Mouse (Mus musculus) CH12.LX (cell line): Measurements from ENCODE around the gene Srgap3. TPM values are rescaled to one million over a fixed set of nuclear protein-coding genes. Genes with fewer than 3 reads are reported as not detected.

Source experiments
- DNase-seq: peaks from one replicate; pipeline ENCODE4 v3.0.0-alpha.2; 2013; ENCODE audit errors: extremely low read depth
- H3K27ac ChIP-seq: 2 replicates; pipeline ENCODE4 v1.5.1; 2012; ENCODE audit warnings: low read depth, mild to moderate bottlenecking, control low read depth, moderate library complexity; ENCODE audit not compliant: insufficient read depth
- H3K27me3 ChIP-seq: replicated peaks from 2 replicates; pipeline ENCODE3; 2012; ENCODE audit warnings: inconsistent platforms
- H3K36me3 ChIP-seq, 2 experiments: replicated peaks in 1 of 2; 2 replicates each; pipeline versions ENCODE3 to v1.6.1; 2012; ENCODE audit warnings: inconsistent platforms in 1 of 2, low read length in 1 of 2, mild to moderate bottlenecking in 1 of 2, mixed read lengths in 1 of 2, moderate library complexity in 1 of 2; ENCODE audit not compliant: control insufficient read depth in 1 of 2, insufficient read depth in 1 of 2
- H3K4me1 ChIP-seq, 2 experiments: 2 replicates each; pipeline ENCODE4 v1.6.1; 2012; ENCODE audit warnings: inconsistent platforms in 1 of 2, moderate library complexity in 1 of 2; ENCODE audit not compliant: insufficient read depth in 2 of 2, control insufficient read depth in 1 of 2
- H3K4me2 ChIP-seq: 2 replicates; pipeline ENCODE4 v1.6.1; 2012; ENCODE audit warnings: low read depth, mild to moderate bottlenecking, control low read depth; ENCODE audit not compliant: poor library complexity, insufficient read depth, severe bottlenecking
- H3K4me3 ChIP-seq, 3 experiments: fragments of 150-350 bp in 1 of 3; sonication (generic) in 1 of 3; replicated peaks in 1 of 3; 2 replicates each; pipeline versions ENCODE3 to v1.5.1; 2011 to 2012; ENCODE audit warnings: low read depth in 2 of 3, low read length in 2 of 3, mild to moderate bottlenecking in 2 of 3, moderate library complexity in 2 of 3, control low read depth in 1 of 3, improper control_type of control experiment in 1 of 3, inconsistent platforms in 1 of 3, mixed read lengths in 1 of 3; ENCODE audit not compliant: poor library complexity in 1 of 3
- H3K79me2 ChIP-seq: replicated peaks from 2 replicates; pipeline ENCODE4 v1.6.1; 2012; ENCODE audit warnings: mild to moderate bottlenecking, moderate library complexity; ENCODE audit not compliant: control insufficient read depth, poor library complexity, insufficient read depth, severe bottlenecking; ENCODE audit errors: extremely low read depth
- H3K9ac ChIP-seq: 2 replicates; pipeline ENCODE4 v1.6.1; 2012; ENCODE audit warnings: low read depth, mild to moderate bottlenecking, control low read depth, moderate library complexity; ENCODE audit not compliant: insufficient read depth
- H3K9me3 ChIP-seq: replicated peaks from 2 replicates; pipeline ENCODE3; 2012; ENCODE audit warnings: low read length, inconsistent platforms, mixed read lengths
- ELF1 ChIP-seq: IDR thresholded peaks from 2 replicates; pipeline ENCODE4 v1.6.1; 2014; ENCODE audit warnings: low read depth, mild to moderate bottlenecking, inconsistent platforms, low read length, improper control_type of control experiment
- EP300 ChIP-seq: IDR thresholded peaks from 2 replicates; pipeline ENCODE4 v1.6.1; 2011; ENCODE audit warnings: low read length, improper control_type of control experiment
- GABPA ChIP-seq: IDR thresholded peaks from 2 replicates; pipeline ENCODE4 v1.6.1; 2012; ENCODE audit warnings: low read depth, low read length, improper control_type of control experiment, inconsistent platforms; ENCODE audit not compliant: insufficient replicate concordance
- HCFC1 ChIP-seq: IDR thresholded peaks from 2 replicates; pipeline ENCODE4 v1.6.1; 2012; ENCODE audit warnings: low read depth, mild to moderate bottlenecking, inconsistent platforms, low read length, improper control_type of control experiment
- IRF4 ChIP-seq: IDR thresholded peaks from 2 replicates; pipeline ENCODE4 v1.6.1; 2014; ENCODE audit warnings: low read depth, mild to moderate bottlenecking, inconsistent platforms, low read length, improper control_type of control experiment
- JUN ChIP-seq: IDR thresholded peaks from 2 replicates; pipeline ENCODE4 v1.6.1; 2011; ENCODE audit warnings: low read depth, mild to moderate bottlenecking, low read length, improper control_type of control experiment, moderate library complexity; ENCODE audit not compliant: insufficient read depth
- MAFK ChIP-seq: IDR thresholded peaks from 2 replicates; pipeline ENCODE4 v1.6.1; 2011; ENCODE audit warnings: low read length, improper control_type of control experiment; ENCODE audit not compliant: insufficient replicate concordance
- MEF2A ChIP-seq: IDR thresholded peaks from 2 replicates; pipeline ENCODE4 v1.6.1; 2014; ENCODE audit warnings: low read depth, mild to moderate bottlenecking, inconsistent platforms, low read length, improper control_type of control experiment, borderline replicate concordance
- MYC ChIP-seq: IDR thresholded peaks from 2 replicates; pipeline ENCODE4 v1.6.1; 2011; ENCODE audit warnings: low read depth, mild to moderate bottlenecking, improper control_type of control experiment, low read length
- POLR2A ChIP-seq: IDR thresholded peaks from 2 replicates; pipeline ENCODE4 v1.6.1; 2011; ENCODE audit warnings: low read depth, mild to moderate bottlenecking, improper control_type of control experiment, low read length
- POLR2AphosphoS2 ChIP-seq: IDR thresholded peaks from 2 replicates; pipeline ENCODE4 v1.6.1; 2011; ENCODE audit warnings: low read depth, low read length, improper control_type of control experiment
- SIN3A ChIP-seq: IDR thresholded peaks from 2 replicates; pipeline ENCODE4 v1.6.1; 2012; ENCODE audit warnings: low read length, improper control_type of control experiment, inconsistent platforms
- UBTF ChIP-seq: IDR thresholded peaks from 2 replicates; pipeline ENCODE4 v1.6.1; 2012; ENCODE audit warnings: low read depth, mild to moderate bottlenecking, inconsistent platforms, low read length, improper control_type of control experiment, moderate library complexity
- USF1 ChIP-seq: IDR thresholded peaks from 2 replicates; pipeline ENCODE4 v1.6.1; 2014; ENCODE audit warnings: low read depth, mild to moderate bottlenecking, inconsistent platforms, low read length, improper control_type of control experiment
- ZC3H11A ChIP-seq: IDR thresholded peaks from 2 replicates; pipeline ENCODE4 v1.6.1; 2012; ENCODE audit warnings: low read depth, mild to moderate bottlenecking, inconsistent platforms, low read length, improper control_type of control experiment
- ZKSCAN1 ChIP-seq: IDR thresholded peaks from 2 replicates; pipeline ENCODE4 v1.6.1; 2012; ENCODE audit warnings: low read depth, inconsistent platforms, low read length, improper control_type of control experiment, borderline replicate concordance
- ZMIZ1 ChIP-seq: IDR thresholded peaks from 2 replicates; pipeline ENCODE4 v1.6.1; 2012; ENCODE audit warnings: low read depth, mild to moderate bottlenecking, inconsistent platforms, low read length, improper control_type of control experiment
- ZNF384 ChIP-seq: IDR thresholded peaks from 2 replicates; pipeline ENCODE4 v1.6.1; 2012; ENCODE audit warnings: low read depth, low read length, improper control_type of control experiment, inconsistent platforms
- dilution Hi-C: fragments of 300-500 bp; cut with MboI; formaldehyde crosslinking; loops from 2 replicates; pipeline ENCODE4 v1.14.3; 2020; ENCODE audit warnings: low sequenced_read_pairs; ENCODE audit not compliant: extremely low pct_unique_long_range_greater_than_20kb, extremely low pct_ligation_motif_present
- in situ Hi-C: fragments of 300-500 bp; cut with MboI; formaldehyde crosslinking; loops from 3 replicates; pipeline ENCODE4 v1.14.3; 2019; ENCODE audit warnings: low sequenced_read_pairs, low pct_ligation_motif_present, low pct_unique_long_range_greater_than_20kb, mixed read lengths
- polyA plus RNA-seq: library from polyadenylated mRNA; unstranded; fragments of >175 nt; gene quantifications from 2 replicates; pipeline ENCODE4 v1.2.1, GENCODE M21; 2012; ENCODE audit warnings: low read depth; ENCODE audit not compliant: insufficient read length
- total RNA-seq, 2 experiments: library from RNA; depleted of rRNA; stranded (reverse); fragments of 300-350 nt in 1 of 2; fragments of >200 nt in 1 of 2; gene quantifications; 2 replicates each; pipeline ENCODE4 v1.2.3; 2012 to 2014

Gene Srgap3
- total and polyA plus RNA-seq, 3 experiments: 1.5 to 4.5 (median 2.1) TPM

DNA sequence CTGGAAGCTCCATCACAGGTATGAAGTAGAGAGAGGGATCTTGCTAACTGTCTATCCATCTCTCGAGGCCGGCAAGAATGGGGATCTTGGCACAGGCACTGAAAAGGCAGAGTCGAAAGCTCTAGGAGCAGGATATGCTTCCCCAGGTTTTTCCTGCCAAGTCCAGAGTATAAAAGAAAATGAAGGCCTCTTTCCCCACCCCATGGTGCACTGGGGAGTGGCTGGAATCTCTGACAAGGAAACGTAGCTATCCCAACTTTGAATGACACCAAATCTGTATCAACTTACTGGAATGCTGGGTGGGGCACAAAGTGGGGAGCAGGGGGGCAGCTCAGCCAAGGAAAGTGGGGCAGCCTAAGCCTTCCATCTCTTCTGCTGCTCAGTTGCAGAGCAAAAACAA is 190.2 kb downstream of the Srgap3 start:
- H3K36me3 ChIP-seq: peaks cover 0 to 1% of the 10 kb centered on the region in 2 experiments
- in situ Hi-C loops: no loop called here
- H3K79me2 ChIP-seq: no peaks in the 10 kb centered on the region
- DNase-seq: no peak
- peaks cover 8 to 9% of the 10 kb centered on the region in 2 experiments for H3K4me1 ChIP-seq
- H3K27me3 ChIP-seq: no peaks in the 10 kb centered on the region
- H3K4me3 ChIP-seq: no peak overlapping the region
- no peaks in the 10 kb centered on the region for H3K9me3 ChIP-seq
- no peak overlapping the region for H3K4me2 ChIP-seq
- dilution Hi-C loops: no loop called here
- no peak overlapping the region for H3K27ac ChIP-seq
- no peak overlapping the region for H3K9ac ChIP-seq
- no peak for TF ChIP-seq ZKSCAN1
- TF ChIP-seq ZMIZ1: no peak
- no peak for TF ChIP-seq GABPA
- TF ChIP-seq MAFK: no peak
- TF ChIP-seq IRF4: no peak
- TF ChIP-seq EP300: no peak
- no peak for TF ChIP-seq UBTF
- TF ChIP-seq ELF1: no peak
- no peak for TF ChIP-seq ZNF384
- TF ChIP-seq USF1: no peak
- TF ChIP-seq POLR2AphosphoS2: no peak
- no peak for TF ChIP-seq POLR2A
- TF ChIP-seq HCFC1: no peak
- TF ChIP-seq MEF2A: no peak
- TF ChIP-seq JUN: no peak
- TF ChIP-seq MYC: no peak
- TF ChIP-seq SIN3A: no peak

DNA sequence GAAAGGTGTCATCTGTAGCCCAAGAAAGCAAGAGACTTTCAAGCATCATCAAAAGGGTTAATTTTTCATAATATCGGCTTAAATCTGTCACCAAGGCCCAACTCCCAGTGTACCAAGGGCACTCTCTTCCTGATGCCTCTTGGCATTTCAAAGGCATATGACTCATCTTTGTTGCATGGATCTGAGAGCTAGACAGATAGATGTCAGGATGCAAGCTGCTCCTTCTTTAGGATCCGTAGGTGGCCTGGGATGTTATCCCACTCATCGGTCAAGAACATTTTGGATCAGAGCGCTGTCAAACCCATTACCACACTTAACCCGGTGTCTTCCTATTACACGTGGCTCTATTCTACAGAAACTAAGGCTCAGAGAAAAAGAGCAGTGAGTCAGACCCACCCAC is 192.1 kb downstream of the Srgap3 start:
- H3K4me3 ChIP-seq: no peak overlapping the region
- no peaks in the 10 kb centered on the region for H3K79me2 ChIP-seq
- no peaks in the 10 kb centered on the region for H3K27me3 ChIP-seq
- H3K9ac ChIP-seq: no peak overlapping the region
- peaks cover 9 to 11% of the 10 kb centered on the region in 2 experiments for H3K4me1 ChIP-seq
- in situ Hi-C loops (no loop called here), dilution Hi-C loops (no loop called here)
- no peaks in the 10 kb centered on the region for H3K9me3 ChIP-seq
- H3K27ac ChIP-seq: no peak overlapping the region
- TF ChIP-seq GABPA (no peak), ZC3H11A (no peak)
- H3K4me2 ChIP-seq: no peak overlapping the region
- no peak for DNase-seq
- H3K36me3 ChIP-seq: peaks cover 0 to 1% of the 10 kb centered on the region in 2 experiments
